Mouse (Mus musculus): ENCODE data around the gene Rdh8.
A peak's percentile ranks its signal among the peaks of the same experiment; 100 is the strongest.
"Not testable (repeated sequence)": the region's sequence is repeated elsewhere in the genome, so short reads cannot be mapped to it uniquely, and the experiment has no call there.

Gene Rdh8

DNA sequence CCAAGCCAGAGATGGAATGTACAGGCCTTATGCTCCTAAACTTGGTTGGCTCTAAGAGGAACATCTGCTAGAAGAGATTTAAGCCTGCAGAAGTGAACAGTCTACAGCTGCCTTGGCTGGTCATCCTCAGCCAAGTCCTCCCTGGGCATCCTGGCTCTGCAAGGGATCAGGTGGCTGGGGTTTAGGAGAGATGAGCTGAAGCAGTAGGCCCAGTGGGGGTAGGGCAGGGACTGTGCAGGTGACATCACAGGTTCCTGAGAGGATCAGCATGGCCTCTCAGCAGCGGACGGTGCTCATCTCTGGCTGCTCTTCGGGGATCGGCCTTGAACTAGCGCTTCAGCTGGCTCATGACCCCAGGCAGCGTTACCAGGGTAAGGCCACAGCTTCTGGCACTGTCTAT, at the start of gene Rdh8:
Rdh8 (plus strand) TSS at position 268 of the 400 bp plus-strand sequence.
- DNase-seq = no peak

- DNase-seq = no peak
Observed at GRCm38 (mm10) chr9:20781286-20781685, 37.0 kb upstream of the Rdh8 start.

- DNase-seq = no peak
Observed at GRCm38 (mm10) chr9:20785055-20785454, 33.2 kb upstream of the Rdh8 start.

- DNase-seq = no peak
Observed at GRCm38 (mm10) chr9:20787992-20788391, 30.3 kb upstream of the Rdh8 start.

DNA sequence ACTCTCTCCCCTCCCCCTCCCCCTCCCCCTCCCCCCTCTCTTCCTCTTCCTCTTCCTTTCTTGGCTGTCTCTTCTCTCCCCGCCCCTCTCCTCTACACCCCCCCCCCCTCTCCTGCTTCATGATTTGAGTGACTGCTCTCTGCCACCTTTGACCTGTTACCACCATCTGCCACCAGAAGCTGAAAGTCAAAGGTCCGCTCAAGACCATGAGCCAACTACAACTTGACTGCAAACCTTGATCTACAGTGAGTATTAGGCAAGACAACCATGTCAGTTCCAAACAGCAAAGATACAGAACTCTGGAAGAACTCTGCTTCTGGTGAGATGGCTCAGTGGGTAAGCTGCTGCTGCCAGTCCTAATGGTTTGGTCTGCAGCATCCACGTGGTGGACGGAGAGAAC, 28.7 kb upstream of the Rdh8 start:
- no peak for DNase-seq

GRCm38 (mm10) chr9:20790345-20790744, 28.0 kb upstream of the Rdh8 start:
- DNase-seq = no peak

- peak; percentile 18 for DNase-seq
Observed at GRCm38 (mm10) chr9:20794108-20794806, 24.0 kb upstream of the Rdh8 start.

DNA sequence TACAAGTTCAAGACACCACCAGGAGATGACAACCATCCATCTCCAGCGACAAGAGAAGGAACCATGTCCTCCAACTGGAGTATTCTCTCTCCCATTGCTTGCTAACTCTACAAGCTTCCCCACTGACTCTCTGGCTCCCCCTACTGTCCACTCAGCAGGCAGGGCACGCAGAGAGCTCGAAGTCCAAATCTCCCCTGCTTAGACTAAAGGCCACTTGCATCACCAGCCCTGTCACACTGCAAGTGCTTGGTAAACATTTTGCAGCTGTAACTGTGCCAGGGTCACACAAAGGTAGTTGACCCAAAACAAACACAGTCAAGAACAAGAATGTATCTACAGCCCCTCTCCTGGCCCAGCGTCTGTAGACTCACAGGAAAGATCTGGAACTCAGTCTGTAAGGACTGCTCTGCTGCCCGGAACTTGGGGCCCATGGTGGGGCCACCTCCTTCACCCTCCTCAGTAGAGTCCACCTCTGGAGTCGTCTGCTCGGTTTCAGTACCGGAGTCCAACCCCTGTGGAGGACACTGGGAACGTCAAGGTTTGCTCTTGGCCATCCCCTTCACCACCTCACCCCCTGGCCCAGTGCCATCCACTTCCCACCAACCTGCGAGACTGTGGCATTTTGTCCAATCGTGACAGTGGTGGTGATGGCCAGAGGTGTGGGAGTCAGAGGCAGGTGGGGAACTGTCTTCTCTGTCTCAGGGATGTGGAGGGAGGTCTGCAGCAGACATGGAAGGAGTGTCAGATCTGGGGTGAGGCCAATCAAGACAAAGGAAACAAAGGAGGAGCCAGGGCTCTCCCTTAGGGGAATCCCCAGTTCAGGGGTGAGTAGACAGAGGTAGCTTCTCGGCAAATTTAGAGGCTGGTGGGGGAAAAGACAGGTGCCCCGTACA, 13.8 kb upstream of the Rdh8 start:
- DNase-seq = peak; percentile 9

DNA sequence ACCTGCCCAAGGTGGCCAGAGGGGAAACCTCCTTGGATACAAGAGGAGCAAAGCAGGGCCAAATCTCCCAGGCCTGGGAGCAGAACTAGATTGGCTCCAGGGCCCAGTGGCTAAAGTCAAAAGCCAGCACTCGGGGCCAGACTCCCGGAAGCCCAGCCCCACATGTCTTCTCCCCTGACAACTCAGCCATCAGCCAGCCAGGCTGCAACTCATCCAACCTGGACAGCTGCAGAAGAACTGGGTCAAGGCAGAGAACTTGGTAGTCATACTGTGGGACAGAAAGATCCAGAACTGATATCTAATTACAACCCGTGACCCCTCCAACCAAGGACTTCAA, 13.2 kb upstream of the Rdh8 start:
- no peak for DNase-seq

DNA sequence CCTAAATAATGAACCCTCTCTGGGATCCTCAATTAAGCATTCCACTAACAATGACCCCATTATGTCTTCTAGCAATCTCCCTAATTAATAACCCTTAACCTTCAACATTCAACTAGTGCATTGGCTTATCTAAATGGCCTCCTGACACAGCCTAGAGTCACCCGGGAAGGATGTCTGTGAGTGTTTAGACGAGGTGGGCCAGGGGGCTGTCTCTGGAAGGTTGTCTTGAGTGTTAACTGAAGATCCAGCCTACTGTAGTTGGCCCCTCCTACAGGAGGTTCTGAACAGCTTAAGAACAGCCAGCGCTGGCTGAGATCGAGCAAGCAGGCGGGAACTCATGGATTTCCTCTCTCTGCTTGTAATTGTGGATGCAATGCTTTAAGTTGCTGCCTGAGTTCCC, 12.6 kb upstream of the Rdh8 start:
- no peak for DNase-seq

DNA sequence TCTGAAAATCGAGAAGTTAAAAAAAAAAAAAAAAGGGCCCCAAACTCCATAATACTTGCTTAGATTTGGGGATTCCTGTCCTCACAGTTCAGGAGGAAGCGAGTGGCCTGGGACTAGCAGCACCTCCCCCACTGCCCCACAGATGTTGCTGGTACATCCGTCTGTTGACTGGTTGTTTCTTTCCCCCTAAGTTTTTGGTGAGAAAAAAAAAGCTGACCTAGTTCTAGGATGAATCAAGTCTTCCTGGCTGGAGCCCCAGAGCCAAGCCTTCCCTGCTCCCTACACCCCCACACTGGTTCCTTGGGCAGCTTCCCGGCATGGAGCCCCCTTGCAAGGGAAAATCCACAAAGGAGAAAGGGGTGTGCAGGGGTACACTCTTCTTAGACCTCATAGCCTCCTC, 8.0 kb upstream of the Rdh8 start:
- no peak for DNase-seq

DNA sequence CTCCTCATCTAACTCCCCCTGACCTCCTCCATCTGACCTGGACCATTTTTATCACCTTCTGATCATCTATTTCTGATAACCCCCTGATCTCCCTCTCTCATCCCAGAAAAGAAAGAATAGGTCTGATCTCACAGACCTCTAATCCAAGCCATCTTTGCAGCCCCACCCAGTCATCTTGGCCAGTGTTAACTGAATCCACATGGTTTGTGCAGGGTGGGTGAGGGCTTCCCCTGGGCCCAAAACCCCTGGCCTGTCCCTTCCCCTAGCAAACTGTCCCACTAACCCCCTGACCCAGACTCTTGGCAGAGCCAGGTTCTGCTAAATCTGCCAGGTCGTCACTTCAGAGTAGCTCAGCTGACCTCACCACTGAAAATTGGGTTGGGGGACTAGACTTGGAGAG, 7.5 kb upstream of the Rdh8 start:
- no peak for DNase-seq

DNA sequence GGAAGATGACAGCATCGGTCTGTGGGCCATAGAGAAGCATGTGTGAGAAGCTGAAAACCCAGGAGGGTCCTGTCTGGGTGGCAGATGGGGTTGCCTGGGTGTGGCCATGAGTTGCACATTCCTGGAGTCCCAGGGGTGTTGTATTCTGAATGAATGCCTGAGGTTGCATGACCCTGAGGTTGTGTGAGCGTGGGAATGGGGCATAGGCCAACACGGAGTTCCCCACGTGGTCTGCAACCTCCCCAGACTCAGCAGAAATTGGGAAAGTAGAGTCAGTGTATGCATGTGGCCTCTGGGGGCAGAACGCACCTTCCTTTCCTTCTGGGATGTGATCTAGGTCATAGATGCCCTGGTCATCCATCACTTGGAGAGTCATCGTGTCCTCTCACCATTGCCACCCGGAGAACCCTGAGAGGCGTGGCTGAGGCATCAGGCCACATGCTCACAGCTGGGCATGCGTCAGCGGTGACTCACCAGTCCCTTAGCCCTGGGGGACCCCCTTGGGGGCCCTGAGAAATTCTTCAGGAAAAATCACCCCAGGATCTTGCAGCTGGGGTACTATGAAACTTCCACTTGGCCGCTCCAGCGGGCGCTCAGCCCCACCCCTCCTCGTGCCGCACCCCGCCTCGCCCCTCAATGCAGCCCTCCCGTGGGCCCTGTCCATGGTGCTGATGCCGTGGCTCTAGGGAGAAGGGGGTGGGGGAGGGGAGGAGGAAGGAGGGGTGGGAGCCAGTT, 5.6 kb upstream of the Rdh8 start:
- no peak for DNase-seq

GRCm38 (mm10) chr9:20814521-20815272, 3.6 kb upstream of the Rdh8 start, which contains the start of gene Col5a3:
Gene Col5a3 (minus strand): TSS chr9:20815067.
- DNase-seq = no peak

DNA sequence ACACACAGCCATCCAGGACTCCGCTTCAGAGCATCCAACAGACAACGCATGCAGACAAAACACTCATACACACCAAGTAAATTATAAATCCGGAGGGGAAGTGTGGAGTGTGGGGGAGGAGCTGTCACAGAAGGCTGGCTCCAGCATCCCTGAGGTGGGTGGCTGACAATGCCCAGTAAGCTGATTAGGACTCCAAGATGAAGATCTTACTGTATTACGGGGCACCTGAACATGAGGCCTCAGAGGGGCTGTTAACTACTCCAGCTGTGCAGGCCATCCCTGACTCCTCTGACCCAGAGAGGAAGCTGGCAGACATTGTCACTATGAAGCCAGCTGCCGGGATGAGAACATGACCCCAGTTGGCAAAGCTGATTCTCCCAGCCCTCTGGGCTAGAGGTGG, 1.7 kb downstream of the Rdh8 start:
- DNase-seq = no peak

- DNase-seq = no peak
Observed at GRCm38 (mm10) chr9:20822821-20823220, 4.5 kb downstream of the Rdh8 start.

DNA sequence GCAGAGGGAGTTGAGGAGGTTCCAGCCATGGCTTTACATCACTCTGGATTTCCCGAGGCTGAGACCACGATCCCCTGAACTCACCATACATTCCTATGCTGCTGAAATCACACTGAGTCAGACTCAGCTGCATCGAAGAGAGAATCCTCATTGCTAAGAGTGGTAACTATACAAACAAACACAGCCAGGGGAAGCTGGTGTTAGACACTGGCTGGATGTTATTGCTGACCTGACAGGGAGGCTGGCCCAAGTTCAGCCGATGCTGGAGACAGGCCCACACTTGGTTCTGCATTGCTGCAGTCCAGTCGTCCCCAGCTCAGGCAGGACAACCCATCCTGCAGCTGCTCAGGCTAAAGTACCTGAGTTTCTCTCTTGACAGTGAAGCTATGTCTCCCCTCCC, 7.5 kb downstream of the Rdh8 start:
- DNase-seq = no peak

- DNase-seq = no peak
Observed at GRCm38 (mm10) chr9:20828127-20828526, 9.8 kb downstream of the Rdh8 start.

- DNase-seq = peak; percentile 89
Observed at GRCm38 (mm10) chr9:20830901-20831643, 12.8 kb downstream of the Rdh8 start.

GRCm38 (mm10) chr9:20834881-20835280, 16.6 kb downstream of the Rdh8 start:
- DNase-seq = no peak

GRCm38 (mm10) chr9:20835431-20835954, 17.2 kb downstream of the Rdh8 start:
- not testable (repeated sequence) for DNase-seq

Data from cerebellum, adult 11 months (tissue).